Mouse (Mus musculus): ENCODE measurements around the gene Klhl29.

Klhl29 gene

GRCm38 (mm10) chr12:5186645-5187044 lies 188.8 kb downstream of the Klhl29 start:
- DNase-seq (ENCODE audit: low spot score) = no peak

DNA sequence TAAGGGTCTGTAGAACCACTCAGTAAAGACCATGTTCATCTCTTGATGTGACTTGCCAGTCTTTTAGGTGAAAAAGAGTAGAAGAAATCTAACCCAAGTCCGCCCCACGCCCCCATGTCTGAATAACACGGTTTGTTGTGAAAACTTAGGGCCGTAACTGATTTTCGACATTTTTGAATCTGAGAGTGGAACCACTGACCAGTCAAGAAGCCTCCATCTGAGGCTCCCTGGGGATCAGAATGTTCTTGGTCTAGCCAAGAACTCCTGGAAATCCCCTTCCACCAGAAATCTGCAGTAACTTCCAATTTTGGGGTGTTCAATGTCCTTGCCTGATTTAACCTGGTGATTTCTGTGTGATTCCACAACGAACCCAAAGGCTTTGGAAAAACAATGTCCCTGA lies 189.9 kb downstream of the Klhl29 start:
- DNase-seq (ENCODE audit: low spot score) = no peak

DNA sequence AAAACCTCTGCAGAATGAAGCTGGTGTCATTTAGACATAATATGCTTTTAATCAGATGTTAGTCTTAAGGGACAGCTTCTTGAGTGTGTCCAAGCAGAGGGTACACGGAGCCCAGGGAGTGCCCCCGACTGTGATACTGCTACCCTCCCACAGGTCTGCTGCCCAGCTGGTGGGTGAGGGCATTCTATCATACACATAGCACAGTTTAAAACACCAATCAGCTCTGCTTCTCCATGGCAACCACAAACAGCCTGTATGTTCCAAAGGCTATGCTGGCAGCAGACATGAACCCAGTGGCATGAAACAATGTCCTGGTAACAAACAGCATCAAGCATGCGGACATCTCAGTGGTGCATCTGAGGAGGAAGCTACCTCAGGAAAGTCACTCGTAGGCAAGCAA lies 192.9 kb downstream of the Klhl29 start:
- DNase-seq (ENCODE audit: low spot score) = no peak

DNA sequence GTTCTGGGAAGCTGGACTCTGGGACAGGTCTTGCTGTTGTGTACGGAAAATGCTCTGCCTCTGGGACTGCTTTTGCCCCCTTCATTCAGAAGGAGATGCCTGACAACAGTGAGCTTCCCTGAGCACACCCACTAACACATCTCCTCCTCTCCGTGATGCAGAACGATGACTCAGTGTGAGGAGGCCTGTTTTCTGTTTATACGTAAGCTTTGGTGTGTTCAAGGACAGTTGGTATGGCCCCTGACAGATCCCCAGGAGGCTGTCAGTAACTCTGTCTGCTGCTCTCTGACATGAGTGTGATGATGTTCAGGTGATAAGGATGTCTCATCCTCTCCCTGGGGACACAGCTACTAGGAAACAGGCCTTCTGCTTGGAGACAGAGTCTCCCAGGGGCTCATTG lies 193.3 kb downstream of the Klhl29 start:
- no peak for DNase-seq (ENCODE audit: low spot score)

GRCm38 (mm10) chr12:5176716-5177341 lies 198.7 kb downstream of the Klhl29 start:
- DNase-seq (ENCODE audit: low spot score) = no peak

DNA sequence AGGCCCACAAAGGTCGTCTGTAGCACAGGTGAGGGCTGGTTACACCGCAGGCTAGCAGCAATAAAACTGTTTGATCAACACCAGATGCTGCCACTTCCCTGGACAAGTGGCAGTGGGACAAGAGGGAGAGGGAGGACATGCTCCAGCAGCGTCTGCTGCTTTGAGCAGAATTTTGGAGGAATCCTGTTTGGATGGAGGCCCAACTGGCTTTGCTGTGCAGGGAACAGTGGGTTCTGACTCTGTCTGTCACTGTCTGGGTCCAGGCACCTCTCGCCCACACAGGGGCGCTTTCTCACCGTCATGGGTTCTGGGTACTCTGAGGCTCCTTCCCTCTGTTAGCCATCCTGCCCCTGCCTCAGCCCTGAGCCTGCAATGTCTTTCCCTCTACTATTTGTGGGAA lies 209.3 kb downstream of the Klhl29 start:
- DNase-seq (ENCODE audit: low spot score) = no peak

DNA sequence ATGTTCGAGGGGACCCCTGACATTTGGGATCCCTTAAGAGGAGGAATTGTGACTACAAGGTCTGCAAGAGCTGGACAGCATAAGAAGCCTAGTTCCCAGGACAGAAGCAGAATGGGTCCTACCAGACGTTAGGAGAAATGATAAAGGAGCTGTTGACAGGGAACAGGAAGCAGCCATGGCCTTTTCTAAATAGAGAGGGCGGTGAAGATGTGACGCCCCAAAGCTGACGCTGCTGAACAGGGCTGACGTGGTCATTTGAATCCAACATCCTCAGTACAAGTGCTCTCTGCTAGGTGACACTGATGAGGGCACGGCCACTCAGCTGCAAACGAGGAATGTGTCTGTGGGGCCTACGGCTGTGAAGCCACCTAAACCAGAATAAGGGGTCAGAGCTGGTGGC lies 210.1 kb downstream of the Klhl29 start:
- DNase-seq (ENCODE audit: low spot score) = no peak

DNA sequence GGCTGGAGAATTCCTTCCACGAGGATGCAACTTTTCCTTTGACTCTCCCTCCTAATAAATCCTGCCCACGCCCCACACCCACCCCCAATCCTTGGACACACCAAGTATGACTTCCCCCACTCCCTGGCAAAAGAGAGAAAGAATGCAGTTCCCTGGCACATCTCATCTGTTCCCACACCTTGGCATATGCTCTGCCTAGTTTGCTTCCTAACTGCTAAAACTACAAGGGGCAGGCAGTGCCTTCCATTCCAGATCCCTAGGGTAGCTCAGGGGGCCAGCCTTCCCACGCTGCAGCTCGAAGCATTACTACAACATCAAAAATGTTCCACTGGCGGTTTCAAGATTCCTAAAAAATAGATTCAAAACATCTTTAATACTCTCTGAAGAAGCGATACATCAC lies 212.8 kb downstream of the Klhl29 start:
- no peak for DNase-seq (ENCODE audit: low spot score)

DNA sequence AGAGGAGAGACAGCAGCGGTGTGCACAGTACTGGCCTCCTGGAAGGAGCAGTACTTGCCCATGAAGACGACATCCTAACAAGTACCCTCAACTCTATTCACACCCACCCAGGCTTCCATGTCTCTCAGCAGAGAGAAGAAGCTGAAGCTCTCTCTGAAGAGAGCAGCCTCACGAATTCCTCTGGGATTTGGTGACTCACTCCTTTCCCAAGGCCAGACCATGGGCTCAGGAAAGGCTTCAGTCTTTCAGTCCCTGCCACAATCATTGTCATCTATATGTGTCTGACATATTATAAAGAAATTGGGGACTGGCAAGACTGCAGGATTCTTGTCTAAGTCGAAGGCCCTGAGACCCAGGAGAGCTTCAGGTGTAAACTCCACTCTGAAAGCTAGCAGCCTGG lies 213.9 kb downstream of the Klhl29 start:
- DNase-seq (ENCODE audit: low spot score) = no peak

- no peak for DNase-seq (ENCODE audit: low spot score)
These were observed 217.5 kb downstream of the Klhl29 start for GRCm38 (mm10) chr12:5157931-5158481.

GRCm38 (mm10) chr12:5157021-5157681 lies 218.3 kb downstream of the Klhl29 start:
- no peak for DNase-seq (ENCODE audit: low spot score)

DNA sequence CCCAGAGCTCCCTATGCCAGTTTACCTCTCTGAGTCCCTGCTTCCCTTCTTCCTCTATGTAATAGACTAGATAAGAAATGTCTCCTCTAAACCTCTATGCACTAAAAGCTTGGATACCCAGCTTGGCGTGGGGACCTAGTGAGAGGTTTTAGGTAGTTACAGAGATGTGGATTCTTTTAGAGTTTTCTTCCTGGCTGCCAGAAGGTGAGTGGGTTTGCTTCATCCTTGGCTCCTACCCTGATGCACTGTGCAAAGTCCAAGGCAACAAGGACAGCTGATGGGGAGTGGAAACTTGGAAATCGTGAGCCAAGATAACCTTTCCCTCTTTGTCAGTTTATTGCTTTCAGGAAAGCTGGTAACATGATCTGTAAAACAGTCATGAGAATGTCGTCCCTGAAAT lies 220.3 kb downstream of the Klhl29 start:
- DNase-seq (ENCODE audit: low spot score) = no peak

DNA sequence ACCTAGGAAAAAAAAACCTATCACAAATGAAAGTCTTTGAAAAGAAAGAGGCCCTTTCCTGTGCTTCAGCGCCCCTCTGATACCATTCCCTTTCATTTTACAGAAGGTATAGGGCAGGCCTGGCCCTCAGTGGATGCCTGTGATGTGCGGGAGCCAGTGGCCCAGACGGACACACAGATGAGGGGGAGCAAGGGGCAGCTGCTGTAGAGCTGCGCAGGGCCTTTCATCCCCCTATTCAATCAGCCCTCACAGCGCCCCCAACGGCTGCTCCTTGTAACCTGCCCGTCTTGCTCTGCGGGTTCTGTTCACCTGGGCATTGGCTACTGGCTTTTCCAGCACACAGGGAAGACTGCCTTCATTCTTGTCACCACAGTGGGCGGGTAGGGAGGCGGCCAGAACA lies 223.6 kb downstream of the Klhl29 start:
- no peak for DNase-seq (ENCODE audit: low spot score)

DNA sequence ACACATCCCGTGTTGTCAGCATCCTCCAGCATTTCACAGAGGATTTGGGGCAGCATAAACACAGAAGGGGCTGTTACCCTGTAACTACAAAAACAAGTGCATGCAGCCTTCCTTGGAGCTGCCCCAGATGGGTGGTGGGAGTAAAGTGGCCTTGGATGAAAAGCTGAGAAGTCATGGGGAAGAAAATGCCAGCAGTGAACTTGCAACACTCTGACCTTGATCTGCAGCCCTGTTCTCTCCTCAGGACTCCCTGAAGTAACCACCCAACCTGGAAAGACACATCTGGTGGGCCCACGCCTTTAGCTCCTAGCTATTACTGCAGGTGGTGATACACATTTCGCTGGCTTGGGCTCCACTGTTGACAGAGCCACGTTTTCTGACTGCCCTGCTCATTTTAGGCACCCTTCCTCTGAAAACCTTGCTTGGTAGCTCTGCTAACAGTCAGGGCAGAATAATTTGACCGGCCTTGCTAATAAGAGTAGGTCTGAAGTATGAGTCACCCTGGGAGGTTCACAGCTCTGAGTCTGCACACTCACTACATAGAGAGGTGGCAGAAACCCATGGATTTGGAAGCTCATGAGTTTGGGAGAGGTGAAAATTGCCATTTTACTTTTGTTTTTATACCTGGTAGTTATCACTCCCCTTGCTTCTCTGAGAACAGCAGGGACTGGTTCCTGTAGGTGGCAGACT lies 228.0 kb downstream of the Klhl29 start:
- no peak for DNase-seq (ENCODE audit: low spot score)

- no peak for DNase-seq (ENCODE audit: low spot score)
These were observed 231.3 kb downstream of the Klhl29 start for GRCm38 (mm10) chr12:5143903-5144781.

DNA sequence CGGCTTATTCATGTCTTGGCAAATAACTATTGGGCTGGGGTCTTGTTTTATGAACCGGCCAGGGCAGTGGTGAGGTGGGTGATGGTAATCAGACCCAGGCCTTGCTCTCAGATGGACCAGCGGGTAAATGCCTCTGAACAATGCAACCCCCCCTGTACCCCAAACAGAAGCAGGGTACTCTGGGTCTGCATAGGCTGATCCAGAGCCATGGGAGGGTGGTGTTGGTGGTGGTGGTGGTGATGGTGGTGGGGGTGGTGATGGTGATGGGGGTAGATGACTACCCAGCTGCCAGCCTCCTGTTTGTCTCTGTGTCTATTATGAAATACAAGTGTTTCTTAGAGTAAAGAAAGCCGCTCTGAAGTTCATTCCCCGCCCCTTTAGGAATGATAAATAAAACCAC lies 232.3 kb downstream of the Klhl29 start:
- no peak for DNase-seq (ENCODE audit: low spot score)

DNA sequence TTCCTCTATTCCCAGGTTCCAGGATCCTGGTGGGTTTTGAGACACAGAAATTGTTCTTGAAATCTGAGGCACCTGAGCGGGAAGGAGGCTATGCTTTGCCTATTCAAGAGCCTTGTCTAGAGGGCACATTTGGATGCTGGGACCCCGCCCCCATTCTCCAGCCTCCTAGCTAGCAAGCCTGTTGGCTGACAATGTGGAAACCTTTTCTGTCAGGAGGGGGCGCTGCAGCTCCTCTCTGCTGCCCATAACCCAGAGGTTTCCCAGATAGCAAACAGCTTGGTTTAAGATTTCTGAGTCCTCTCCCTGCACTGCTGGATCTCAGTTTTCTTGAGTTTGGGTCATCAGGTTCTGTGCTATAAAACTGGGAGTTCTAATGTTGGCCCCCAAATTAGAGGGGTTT lies 232.7 kb downstream of the Klhl29 start:
- DNase-seq (ENCODE audit: low spot score) = peak; percentile 56

- DNase-seq (ENCODE audit: low spot score) = no peak
These were observed 234.4 kb downstream of the Klhl29 start for GRCm38 (mm10) chr12:5141040-5141439.

GRCm38 (mm10) chr12:5139302-5139701 lies 236.2 kb downstream of the Klhl29 start:
- DNase-seq (ENCODE audit: low spot score) = no peak

DNA sequence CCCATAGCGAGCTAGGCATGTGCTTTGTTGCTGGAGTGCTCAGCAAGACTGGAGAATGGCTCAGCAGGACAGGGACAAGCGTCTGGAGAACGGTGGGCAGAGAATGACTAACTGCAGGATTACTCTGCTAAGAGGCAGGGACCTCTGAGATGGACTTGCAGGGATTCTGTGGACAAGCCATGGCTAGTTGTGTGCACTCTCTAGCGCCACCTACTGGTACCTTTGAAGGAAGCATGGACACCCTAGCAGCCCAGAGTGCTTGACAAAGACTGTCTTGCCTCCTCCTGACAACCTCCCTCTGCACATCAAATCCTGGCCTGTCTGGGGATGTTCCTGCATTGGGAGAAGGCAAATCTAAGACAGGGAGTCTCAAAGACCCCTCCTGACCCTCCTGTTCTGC lies 239.2 kb downstream of the Klhl29 start:
- no peak for DNase-seq (ENCODE audit: low spot score)

- no peak for DNase-seq (ENCODE audit: low spot score)
These were observed 246.3 kb downstream of the Klhl29 start for GRCm38 (mm10) chr12:5129190-5129589.

DNA sequence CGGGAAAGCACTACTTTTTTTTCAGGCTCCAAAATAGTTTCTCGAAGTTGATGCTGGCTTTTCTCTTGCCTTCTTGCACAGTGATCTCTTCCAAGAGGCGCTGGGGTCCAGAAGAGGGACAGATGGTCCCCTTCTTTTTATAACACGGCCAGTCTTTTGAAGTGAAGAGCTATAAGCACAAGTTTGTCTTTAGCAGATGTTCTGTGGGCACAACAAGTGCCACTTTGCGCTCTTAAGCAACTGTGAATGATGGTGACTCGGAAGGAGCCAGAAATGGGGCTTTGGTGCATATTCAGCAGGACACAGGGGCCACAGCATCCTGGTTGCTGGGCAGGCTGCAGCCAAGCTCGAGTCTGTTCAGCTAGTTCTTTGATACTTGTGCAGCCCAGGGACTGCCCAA lies 249.6 kb downstream of the Klhl29 start:
- DNase-seq (ENCODE audit: low spot score) = no peak
